Comparison of ENCODE assay signal across 16 mouse cellular contexts in the genomic region with DNA sequence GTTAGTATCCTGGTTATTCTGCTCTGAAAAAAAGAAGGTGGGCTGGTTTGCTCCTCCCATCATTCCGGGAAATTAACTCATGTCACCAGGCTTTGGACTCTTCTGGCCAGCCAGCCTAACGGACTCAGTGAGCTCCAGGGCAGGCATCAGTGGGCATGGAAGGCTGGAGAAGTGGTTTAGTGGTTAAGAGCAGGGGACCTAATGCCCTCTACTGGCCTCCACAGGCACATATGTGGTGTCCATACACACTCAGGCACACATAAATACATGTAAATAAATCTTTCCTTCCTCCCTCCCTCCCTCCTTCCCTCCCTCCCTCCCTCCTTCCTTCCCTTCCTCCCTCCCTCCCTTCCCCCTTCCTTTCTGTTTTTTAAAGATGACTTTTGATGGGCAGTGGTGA. TPM values are rescaled to one million over a fixed set of nuclear protein-coding genes. Genes with fewer than 3 reads are reported as not detected.
DNase-seq lines count a peak whose midpoint lies in the region; ATAC-seq and TF ChIP-seq lines count a peak whose summit lies in the region.
"Had no signal": no experiment of that assay in that cellular context is flagged by ENCODE, and none has a peak within 500 bp of the region (broad histone marks: within the 10 kb centered on the region; RNA-seq: fewer than 3 reads in every experiment).

No protein-coding gene starts in this region.

- peak; percentile 13; the same call in 1 of the 2 replicates for TF ChIP-seq CTCF in heart, postnatal 0 days (IDR thresholded peaks at IDR 0.05; ENCODE audit: low read depth)
- TF ChIP-seq CTCF in brain, embryonic 14.5 days (IDR thresholded peaks at IDR 0.05; ENCODE audit: borderline replicate concordance, extremely low read depth, insufficient read depth, insufficient read length) = peak; percentile 13; the same call in 1 of the 2 replicates

- intact Hi-C loops in heart, postnatal 10 days (cut with DNase I) = loop anchor here (5.0 kb wide), 1 partner anchor 121 kb away; a partner anchor contains a TSS

- H3K4me3 ChIP-seq in heart, postnatal 0 days (ENCODE audit: low read depth, low read length) = no peak overlapping the region
- H3K4me3 ChIP-seq: embryonic facial prominence, embryonic 15.5 days; neural tube, embryonic 12.5 days had no signal

- H3K4me1 ChIP-seq in heart, postnatal 0 days (ENCODE audit: control insufficient read depth, insufficient read depth) = 0 out of 2 replicates have a peak, but pooled peaks cover 6% of the 10 kb centered on the region
- H3K4me1 ChIP-seq: embryonic facial prominence, embryonic 15.5 days had no signal

- no peaks in the 10 kb centered on the region for H3K9me3 ChIP-seq in heart, postnatal 0 days (replicated peaks; ENCODE audit: control insufficient read depth, low read length)
- H3K9me3 ChIP-seq: embryonic facial prominence, embryonic 15.5 days; neural tube, embryonic 12.5 days had no signal

- H3K4me2 ChIP-seq in heart, postnatal 0 days (ENCODE audit: low read depth, low read length) = no peak overlapping the region
- H3K4me2 ChIP-seq: embryonic facial prominence, embryonic 15.5 days; neural tube, embryonic 12.5 days had no signal

- no peak for DNase-seq in heart, postnatal 0 days (ENCODE audit: low spot score)
- DNase-seq in heart, postnatal 10 days = no peak
- peak; percentile 30 for DNase-seq in lung, postnatal 36 days
- DNase-seq in lung, postnatal 4 days = no peak
- no peak for DNase-seq in brain, embryonic 14.5 days (ENCODE audit: low read depth)
- peak; percentile 30 for DNase-seq in splenic B cell, adult 2 months (ENCODE audit: low read depth, low spot score)
- DNase-seq in spleen, postnatal 36 days (ENCODE audit: low spot score in 2 of 2) = no peak
- DNase-seq: adrenal gland, postnatal 36 days; heart, adult 18-20 months; heart, postnatal 14 days; thymus, postnatal 14 days had no signal

- no peak for TF ChIP-seq POLR2A in brain, embryonic 14.5 days (IDR thresholded peaks at IDR 0.05; ENCODE audit: borderline replicate concordance, extremely low read depth, insufficient read depth, insufficient read length, poor library complexity, severe bottlenecking)

- H3K36me3 ChIP-seq in heart, postnatal 0 days (replicated peaks; ENCODE audit: control insufficient read depth, insufficient read depth, low read length) = no peaks in the 10 kb centered on the region
- H3K36me3 ChIP-seq in splenic B cell, adult 2 months (ENCODE audit: control insufficient read depth, insufficient read depth, low read length, poor library complexity, severe bottlenecking) = no peaks in the 10 kb centered on the region
- H3K36me3 ChIP-seq: embryonic facial prominence, embryonic 15.5 days; neural tube, embryonic 12.5 days had no signal

- 69% methylated on average over 2 of the region's 2 CpGs for WGBS in heart, postnatal 0 days

- H3K27ac ChIP-seq in heart, postnatal 0 days (ENCODE audit: low read depth) = no peak overlapping the region
- H3K27ac ChIP-seq: embryonic facial prominence, embryonic 15.5 days; neural tube, embryonic 12.5 days had no signal

- H3K9ac ChIP-seq in heart, postnatal 0 days (replicated peaks; ENCODE audit: low read depth, low read length) = no peak overlapping the region
- H3K9ac ChIP-seq: embryonic facial prominence, embryonic 15.5 days; neural tube, embryonic 12.5 days had no signal

- ATAC-seq in heart, postnatal 0 days (ENCODE audit: insufficient read depth, low read depth) = no peak
- no peak for ATAC-seq in megakaryocyte-erythroid progenitor cell, adult 5-6 weeks (replicated peaks; ENCODE audit: low FRiP score, low TSS enrichment, poor library complexity, severe bottlenecking)
- ATAC-seq: forebrain, embryonic 14.5 days had no signal

- H3K27me3 ChIP-seq in heart, postnatal 0 days (ENCODE audit: control insufficient read depth, insufficient read depth, low read length) = no peaks in the 10 kb centered on the region
- no peaks in the 10 kb centered on the region for H3K27me3 ChIP-seq in splenic B cell, adult 2 months (ENCODE audit: control insufficient read depth, insufficient read depth, low read length, poor library complexity, severe bottlenecking)
- H3K27me3 ChIP-seq: embryonic facial prominence, embryonic 15.5 days; neural tube, embryonic 12.5 days had no signal

- no peak for TF ChIP-seq EP300 in heart, postnatal 0 days (IDR thresholded peaks at IDR 0.05; ENCODE audit: low read depth)

RNA-seq across cellular contexts. Expression of a gene that starts 3.7 kb away (rescaled TPM):
- 40.8 and 58.0 TPM in 2 replicates for total RNA-seq in heart, postnatal 0 days (2014; rRNA removed; ENCODE audit: low replicate concordance)
- polyA plus RNA-seq in heart, postnatal 0 days (2015; fragmentation: Nextera tagmentation; extraction: Ambion mirVana) = 58.1 and 64.9 TPM in 2 replicates
- 100 to 1,000 TPM; 112 to 123 TPM for total RNA-seq in heart, postnatal 10 days (2021)
- 58.9 and 60.9 TPM in 2 replicates for polyA plus RNA-seq in brain, embryonic 14.5 days (2012; rRNA removed)
- total RNA-seq in megakaryocyte-erythroid progenitor cell, adult 5-6 weeks (2014; fragmentation: Nextera tagmentation) = 26.5 and 30.0 TPM in 2 replicates
- total RNA-seq in megakaryocyte-erythroid progenitor cell, adult 5-6 weeks (2017) = 45.0 and 65.9 TPM in 2 replicates

RNA-seq across cellular contexts. Expression of a gene that starts 47.9 kb away (rescaled TPM):
- 2.2 and 3.5 TPM in 2 replicates for total RNA-seq in heart, postnatal 0 days (2014; rRNA removed; ENCODE audit: low replicate concordance)
- polyA plus RNA-seq in heart, postnatal 0 days (2015; fragmentation: Nextera tagmentation; extraction: Ambion mirVana) = 4.3 and 4.7 TPM in 2 replicates
- total RNA-seq in heart, postnatal 10 days (2021) = 1 to 10 TPM; 5.0 to 6.6 TPM
- 51.1 and 74.5 TPM in 2 replicates for polyA plus RNA-seq in brain, embryonic 14.5 days (2012; rRNA removed)
- total RNA-seq in megakaryocyte-erythroid progenitor cell, adult 5-6 weeks (2014; fragmentation: Nextera tagmentation) = 0.17 TPM in 1 of 2 replicates, not detected in the other
- not detected in 2 replicates for total RNA-seq in megakaryocyte-erythroid progenitor cell, adult 5-6 weeks (2017)
- total RNA-seq: common myeloid progenitor, adult 5-6 weeks had no signal

Comparison
In these comparisons a context has a peak if more than half of its experiments do, and no peak if none do; other contexts are left out.
1. DNase-seq: peak in lung, postnatal 36 days (single experiment) and splenic B cell, adult 2 months (single experiment); none in heart, postnatal 0 days (single experiment), heart, postnatal 10 days (0 of 2), lung, postnatal 4 days (0 of 2), brain, embryonic 14.5 days (single experiment) and spleen, postnatal 36 days (0 of 2).